ENCODE assay signal across 8 mouse cellular contexts in genomic region chr7:142894669-142895068, GRCm38 (mm10). TPM values are rescaled to one million over a fixed set of nuclear protein-coding genes. Genes with fewer than 3 reads are reported as not detected.
DNase-seq lines count a peak whose midpoint lies in the region; ATAC-seq and TF ChIP-seq lines count a peak whose summit lies in the region.

No protein-coding gene starts in this region.

- H3K27ac ChIP-seq in cortical plate, adult 2 months (ENCODE audit: insufficient read depth, low read length): no peak overlapping the region
- H3K27ac ChIP-seq in kidney, adult 2 months (ENCODE audit: insufficient read depth, low read depth, low read length): no peak overlapping the region
- H3K27ac ChIP-seq in limb, embryonic 11.5 days (replicated peaks; ENCODE audit: low read depth, low read length): no peak overlapping the region
- H3K27ac ChIP-seq in stomach, embryonic 14.5 days (ENCODE audit: low read length): no peak overlapping the region

- DNase-seq in urinary bladder, adult 18-20 months (ENCODE audit: low spot score in 2 of 2): peak; percentile 57 to 78
- no peak for DNase-seq in urinary bladder, postnatal 10 days (ENCODE audit: low spot score)
- DNase-seq in gastrocnemius, postnatal 14 days: peak; percentile 63
- DNase-seq in kidney, adult 2 months: peak; percentile 74
- DNase-seq in limb, embryonic 11.5 days (ENCODE audit: low spot score): peak; percentile 96
- peak; percentile 91 for DNase-seq in neural tube, embryonic 10.5 days (ENCODE audit: extremely low spot score, low spot score)

- 6% methylated on average over 3 of the region's 3 CpGs for WGBS in kidney, adult 2 months
- WGBS in limb, embryonic 11.5 days: 10% methylated on average over 3 of the region's 3 CpGs
- WGBS in stomach, embryonic 14.5 days: 5% methylated on average over 3 of the region's 3 CpGs

- ATAC-seq in limb, embryonic 11.5 days (ENCODE audit: insufficient number of reproducible peaks, low FRiP score, low TSS enrichment, low read depth): no peak; the same call in 1 of the 2 replicates
- peak; percentile 31; the same call in 1 of the 2 replicates for ATAC-seq in stomach, embryonic 14.5 days (ENCODE audit: insufficient number of reproducible peaks, insufficient read depth, low FRiP score, low read depth)

- no peak overlapping the region for H3K4me2 ChIP-seq in limb, embryonic 11.5 days (ENCODE audit: low read depth, severe bottlenecking)
- H3K4me2 ChIP-seq in stomach, embryonic 14.5 days (replicated peaks; ENCODE audit: low read depth, low read length): no peak overlapping the region

- no peaks in the 10 kb centered on the region for H3K36me3 ChIP-seq in kidney, adult 2 months (ENCODE audit: control insufficient read depth, insufficient read depth, low read length)
- H3K36me3 ChIP-seq in limb, embryonic 11.5 days (ENCODE audit: control insufficient read depth, insufficient read depth, low read length): no peaks in the 10 kb centered on the region
- no peaks in the 10 kb centered on the region for H3K36me3 ChIP-seq in stomach, embryonic 14.5 days (ENCODE audit: control insufficient read depth, insufficient read depth, low read length)

- peak; percentile 98 for TF ChIP-seq CTCF in cortical plate, adult 2 months (IDR thresholded peaks at IDR 0.05; ENCODE audit: extremely low read depth, insufficient read depth, low read length)
- TF ChIP-seq CTCF in kidney, adult 2 months (conservative IDR thresholded peaks at IDR 0.05; ENCODE audit: insufficient read depth, insufficient read length, low read depth, low read length): peak; percentile 92

- no peaks in the 10 kb centered on the region for H3K9me3 ChIP-seq in limb, embryonic 11.5 days (ENCODE audit: control insufficient read depth, low read length)
- no peaks in the 10 kb centered on the region for H3K9me3 ChIP-seq in stomach, embryonic 14.5 days (ENCODE audit: control insufficient read depth, low read depth, low read length)

- H3K4me1 ChIP-seq in cortical plate, adult 2 months (ENCODE audit: control insufficient read depth, insufficient read depth, low read length): no peaks in the 10 kb centered on the region
- H3K4me1 ChIP-seq in kidney, adult 2 months (ENCODE audit: control insufficient read depth, insufficient read depth, low read length): no peaks in the 10 kb centered on the region
- H3K4me1 ChIP-seq in limb, embryonic 11.5 days (ENCODE audit: control insufficient read depth, insufficient read depth, low read length): peaks cover 4% of the 10 kb centered on the region; the same call in 1 of the 2 replicates
- 0 out of 2 replicates have a peak, but pooled peaks cover 3% of the 10 kb centered on the region for H3K4me1 ChIP-seq in stomach, embryonic 14.5 days (ENCODE audit: control insufficient read depth, insufficient read depth, low read length)

- H3K9ac ChIP-seq in limb, embryonic 11.5 days (ENCODE audit: low read length): no peak overlapping the region
- no peak overlapping the region for H3K9ac ChIP-seq in stomach, embryonic 14.5 days (replicated peaks; ENCODE audit: low read depth, low read length)

- no peak overlapping the region for H3K4me3 ChIP-seq in cortical plate, adult 2 months (ENCODE audit: insufficient read depth, low read length)
- no peak overlapping the region for H3K4me3 ChIP-seq in kidney, adult 2 months (ENCODE audit: insufficient read depth, low read depth, low read length)
- H3K4me3 ChIP-seq in limb, embryonic 11.5 days (ENCODE audit: low read depth, low read length): no peak overlapping the region
- H3K4me3 ChIP-seq in stomach, embryonic 14.5 days (ENCODE audit: low read depth, low read length): no peak overlapping the region

- TF ChIP-seq POLR2A in cortical plate, adult 2 months (IDR thresholded peaks at IDR 0.05; ENCODE audit: extremely low read depth, insufficient read depth, low read length): no peak
- no peak for TF ChIP-seq POLR2A in kidney, adult 2 months (IDR thresholded peaks at IDR 0.05; ENCODE audit: low read depth, low read length)

- H3K27me3 ChIP-seq in kidney, adult 2 months (replicated peaks; ENCODE audit: control insufficient read depth, insufficient read depth, low read length): no peaks in the 10 kb centered on the region
- no peaks in the 10 kb centered on the region for H3K27me3 ChIP-seq in limb, embryonic 11.5 days (ENCODE audit: control insufficient read depth, insufficient read depth, low read length)
- H3K27me3 ChIP-seq in stomach, embryonic 14.5 days (ENCODE audit: control insufficient read depth, insufficient read depth, low read length): no peaks in the 10 kb centered on the region

- intact Hi-C loops in gastrocnemius, postnatal 14 days (cut with DNase I; ENCODE audit: low total_unique reads): loop anchor here (2.0 kb wide), 1 partner anchor 194 kb away; no protein-coding TSS in a partner anchor

RNA-seq across cellular contexts. Expression of gene Th, which starts 36.3 kb away (rescaled TPM):
- polyA plus RNA-seq in cortical plate, adult 2 months (2012; rRNA removed): 1.7 and 1.8 TPM in 2 replicates
- total RNA-seq in gastrocnemius, postnatal 14 days (2021): under 1 TPM; 0.24 to 0.49 TPM
- 2.2 and 5.9 TPM in 2 replicates for polyA plus RNA-seq in kidney, adult 2 months (2012; rRNA removed)
- 0.44 TPM in 2 replicates for polyA plus RNA-seq in limb, embryonic 11.5 days (2014; fragmentation: Nextera tagmentation; extraction: Ambion mirVana)
- polyA plus RNA-seq in stomach, embryonic 14.5 days (2014; fragmentation: Nextera tagmentation; extraction: Ambion mirVana): 3.2 and 3.7 TPM in 2 replicates
